Mouse (Mus musculus): ENCODE results near the gene Aldob.
A peak's percentile ranks its signal among the peaks of the same experiment; 100 is the strongest.
"Not testable (repeated sequence)": the region's sequence is repeated elsewhere in the genome, so short reads cannot be mapped to it uniquely, and the experiment has no call there.

The Aldob gene

DNA sequence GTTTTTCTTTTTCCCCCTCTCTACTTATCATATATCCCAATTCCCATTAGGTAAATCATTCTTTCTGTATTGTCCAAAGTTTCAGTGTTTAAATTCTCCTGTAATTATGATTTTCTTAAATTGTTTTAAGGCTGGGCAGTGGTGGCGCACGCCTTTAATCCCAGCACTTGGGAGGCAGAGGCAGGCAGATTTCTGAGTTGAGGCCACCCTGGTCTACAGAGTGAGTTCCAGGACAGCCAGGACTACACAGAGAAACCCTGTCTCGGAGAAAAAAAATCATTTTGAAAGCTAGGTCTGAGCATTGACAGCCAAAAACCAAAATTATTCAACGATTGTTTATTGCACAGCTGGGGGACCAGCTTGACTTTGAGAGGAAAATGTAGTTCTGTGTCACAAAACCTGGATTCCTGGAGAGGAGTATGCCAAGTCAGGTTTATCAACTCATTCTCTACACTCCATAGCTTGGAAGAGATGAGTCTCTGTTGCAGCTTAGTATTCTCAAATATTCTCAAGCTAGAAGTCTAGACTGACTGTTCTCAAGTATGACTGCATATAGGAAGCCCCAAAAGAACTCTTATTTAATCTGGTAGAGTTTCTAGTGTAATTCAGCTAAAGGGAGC lies 13.6 kb downstream of the Aldob start:
- DNase-seq (ENCODE audit: low read depth, low spot score): no peak

DNA sequence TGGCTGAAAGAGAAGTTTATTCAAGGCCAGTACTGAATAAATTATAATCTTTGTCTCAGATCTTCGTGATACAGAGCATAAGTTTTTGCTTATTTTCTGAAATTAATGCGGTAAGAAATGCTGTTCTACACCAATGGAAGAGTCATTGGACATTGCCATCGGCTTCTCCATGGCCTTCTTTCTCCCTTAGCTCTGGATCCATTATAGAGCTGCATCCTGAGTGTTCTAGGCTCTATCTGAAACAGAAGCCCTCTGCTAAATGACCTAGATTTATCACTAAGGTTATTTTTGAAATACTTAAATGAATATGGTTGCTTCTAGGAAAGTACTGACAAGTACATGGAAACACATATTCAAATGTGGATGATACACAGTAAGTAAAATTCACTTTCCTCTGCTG lies 14.3 kb downstream of the Aldob start:
- no peak for DNase-seq (ENCODE audit: low read depth, low spot score)

DNA sequence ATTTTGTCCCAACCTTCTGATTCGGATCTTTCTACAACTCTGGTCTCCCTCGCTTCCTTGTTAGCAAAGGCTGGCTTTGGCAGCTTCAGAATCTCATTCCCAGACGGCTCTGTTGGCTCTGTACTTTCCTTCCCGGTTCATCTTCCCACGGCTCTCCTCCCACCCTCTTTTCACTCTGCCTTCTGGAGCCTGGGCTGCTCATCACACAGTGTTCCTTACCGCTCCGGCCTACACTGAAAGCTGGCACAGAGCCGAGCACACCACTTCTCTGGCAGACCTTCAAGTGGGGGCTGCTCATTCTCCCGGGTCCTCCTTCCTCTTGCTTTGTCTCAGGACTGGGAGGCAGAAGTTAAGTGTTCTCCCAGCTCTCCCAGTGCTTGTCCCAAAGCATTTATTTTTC lies 26.8 kb downstream of the Aldob start:
- DNase-seq (ENCODE audit: low read depth, low spot score): no peak

GRCm38 (mm10) chr4:49521346-49521745 lies 28.0 kb downstream of the Aldob start:
- peak; percentile 13 for DNase-seq (ENCODE audit: low read depth, low spot score)

DNA sequence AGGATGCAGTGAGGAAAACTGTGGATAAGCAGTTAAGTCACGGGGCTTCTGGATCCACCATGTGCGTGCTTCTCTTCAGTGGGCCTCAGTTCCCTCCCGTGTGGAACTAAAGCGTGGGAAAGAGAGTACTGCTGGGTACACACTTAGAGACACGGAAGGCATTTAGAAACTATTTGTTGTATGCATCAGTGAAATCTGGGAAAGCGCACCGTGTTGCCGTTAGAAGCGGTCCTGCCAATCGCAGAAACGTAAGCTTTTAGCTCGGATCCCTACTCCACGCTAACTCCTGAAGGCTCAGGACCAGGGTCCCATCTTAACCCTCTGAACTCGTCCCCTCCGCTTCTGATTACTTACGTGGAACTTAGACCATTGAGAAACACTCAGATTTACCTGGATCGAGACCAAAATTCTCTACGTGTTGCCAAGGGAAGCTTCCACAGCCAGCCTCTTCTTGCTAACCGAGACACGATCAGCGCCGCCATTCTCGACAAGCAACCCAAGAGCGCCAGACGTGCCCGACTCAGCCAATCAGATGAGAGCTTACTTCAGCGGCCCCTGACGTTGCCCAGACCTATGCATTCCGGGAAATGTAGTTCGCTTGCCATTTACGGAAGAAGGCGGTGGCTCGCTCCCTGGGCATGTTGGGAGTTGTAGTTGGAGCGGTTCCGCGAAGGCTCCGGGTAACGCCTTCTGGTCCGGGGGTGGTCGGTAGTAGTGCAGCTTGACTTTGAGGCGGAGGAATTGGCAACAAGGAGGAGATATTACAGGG lies 28.6 kb downstream of the Aldob start, which contains the start of the genes Mrpl50 and Zfp189:
TSS of gene Mrpl50 (minus strand) at position 522 of the 769 bp plus-strand sequence.
TSS of gene Zfp189 (plus strand) at position 605 of the 769 bp plus-strand sequence.
- DNase-seq (ENCODE audit: low read depth, low spot score): peak; percentile 86

- DNase-seq (ENCODE audit: low read depth, low spot score): peak; percentile 49
These were observed 29.9 kb downstream of the Aldob start for GRCm38 (mm10) chr4:49519476-49519875.

DNA sequence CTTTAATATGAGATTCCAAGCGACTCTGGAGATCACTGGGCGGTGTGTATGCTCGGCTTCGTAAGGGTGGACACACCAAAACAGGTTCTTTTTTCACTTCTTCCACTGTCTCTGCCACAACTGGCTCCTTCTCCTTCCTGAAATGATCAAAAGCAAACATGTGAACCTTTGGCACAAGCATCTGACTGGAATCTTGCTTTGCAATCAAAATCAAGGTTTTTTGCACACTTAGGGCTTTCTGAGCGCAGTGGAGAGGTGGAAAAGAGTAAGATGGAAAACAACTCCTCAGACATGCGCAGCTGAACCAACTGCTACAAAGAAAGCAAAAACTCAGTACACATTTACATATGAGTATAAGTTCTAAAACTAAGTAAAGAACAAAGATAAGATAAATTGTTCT lies 34.9 kb downstream of the Aldob start:
- DNase-seq (ENCODE audit: low read depth, low spot score): no peak

DNA sequence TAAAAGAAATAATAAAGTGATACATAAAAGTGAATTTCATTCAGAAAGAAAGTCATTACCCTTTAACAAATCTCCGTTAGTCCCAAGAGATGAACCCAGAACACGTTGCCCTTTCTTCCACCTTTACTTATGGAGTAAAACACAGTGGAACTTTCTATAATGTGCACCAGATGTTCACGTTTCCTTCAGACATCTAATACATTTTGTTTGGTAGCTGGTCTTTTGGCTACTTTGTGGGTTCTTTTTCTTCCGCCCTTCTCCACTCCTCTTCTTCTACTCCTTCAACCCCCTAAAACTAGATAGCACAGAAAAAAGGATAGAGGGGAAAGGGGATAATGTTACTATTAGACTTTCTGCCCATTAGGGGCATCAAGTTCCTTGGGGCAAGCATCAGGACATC lies 36.7 kb downstream of the Aldob start:
- no peak for DNase-seq (ENCODE audit: low read depth, low spot score)

GRCm38 (mm10) chr4:49510236-49510835 lies 39.0 kb downstream of the Aldob start:
- not testable (repeated sequence) for DNase-seq (ENCODE audit: low read depth, low spot score)

GRCm38 (mm10) chr4:49509183-49509582 lies 40.2 kb downstream of the Aldob start:
- no peak for DNase-seq (ENCODE audit: low read depth, low spot score)

DNA sequence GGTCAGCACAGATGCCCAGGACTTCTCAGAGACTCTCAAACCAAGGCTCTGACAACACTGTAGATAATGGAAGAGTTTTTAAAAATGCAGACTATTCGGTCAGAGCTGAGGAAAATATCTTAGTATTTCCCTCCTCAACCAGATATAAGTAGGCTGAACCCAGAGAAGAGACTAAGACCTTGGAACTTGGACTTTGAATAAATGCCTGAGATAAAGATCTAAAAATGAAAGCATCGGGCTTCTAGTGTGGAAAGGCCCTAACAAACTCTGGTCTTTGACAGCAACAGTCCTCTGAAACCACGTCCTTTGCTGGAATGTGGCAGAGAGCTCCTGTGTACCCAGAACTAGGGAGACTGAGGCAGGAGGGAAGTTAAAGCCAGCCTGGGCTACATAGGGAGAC lies 43.0 kb downstream of the Aldob start, which contains the start of gene Baat:
TSS of gene Baat (minus strand) at position 172 of the 400 bp plus-strand sequence.
- no peak for DNase-seq (ENCODE audit: low read depth, low spot score)

GRCm38 (mm10) chr4:49503563-49503962 lies 45.8 kb downstream of the Aldob start:
- DNase-seq (ENCODE audit: low read depth, low spot score): no peak
